Mouse (Mus musculus): ENCODE measurements at regions not wholly inside any gene's neighbourhood (a gene's known extent, or its start where the extent isn't known, plus 50 kb on each side); places are given as distances from the start of the nearest gene placed in this dataset.

DNA sequence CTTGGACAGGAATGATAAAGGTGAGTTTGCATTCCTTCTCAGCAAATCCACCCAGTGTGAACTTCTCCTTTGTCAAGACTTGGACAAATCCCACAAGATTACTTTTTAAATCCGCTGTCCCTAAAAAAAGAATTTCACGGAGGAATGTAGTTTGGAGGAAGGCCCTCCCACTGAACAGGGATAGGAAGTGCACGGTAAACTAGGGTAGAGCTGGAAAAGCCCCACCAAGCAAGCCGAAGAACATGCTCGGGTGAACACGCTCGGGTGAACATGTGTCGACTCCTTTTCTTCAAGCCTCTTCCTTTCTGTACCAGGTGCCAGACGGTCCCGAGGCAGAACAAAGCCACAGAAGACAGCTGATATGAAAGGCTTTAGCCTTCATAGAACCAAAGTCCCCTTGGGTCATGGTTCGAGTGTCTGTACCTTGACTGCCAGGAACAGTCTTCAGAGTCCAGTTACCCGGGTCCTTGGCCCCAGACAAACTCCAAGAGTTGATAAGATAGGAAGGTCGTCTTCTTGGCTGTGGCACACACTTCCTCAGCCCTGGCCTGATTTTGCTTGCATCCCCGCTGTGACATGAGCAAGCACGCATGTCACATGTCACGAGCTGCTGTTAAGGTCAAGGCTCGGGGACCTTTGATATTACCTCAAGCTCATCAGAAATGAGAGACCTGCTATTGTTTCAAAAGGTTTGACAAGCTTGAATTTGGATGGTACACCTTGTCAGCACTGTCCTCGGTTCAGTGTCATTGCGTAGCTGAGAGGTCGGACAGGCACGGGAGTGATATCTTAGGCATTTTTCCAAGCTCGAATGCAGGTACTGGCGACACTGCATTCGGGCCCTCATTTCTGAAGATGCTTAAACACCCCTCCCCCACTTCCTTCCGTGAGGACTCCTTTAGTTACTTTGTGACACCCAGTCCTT, 51.5 kb upstream of the Ryk start:
- WGBS = 56% methylated on average over 25 of the region's 25 CpGs
- TF ChIP-seq CTCF (IDR thresholded peaks at IDR 0.05; ENCODE audit: borderline replicate concordance, insufficient read depth, low read depth, low read length) = no peak
- no peak for TF ChIP-seq POLR2A (IDR thresholded peaks at IDR 0.05; ENCODE audit: borderline replicate concordance, insufficient read depth, low read length)

DNA sequence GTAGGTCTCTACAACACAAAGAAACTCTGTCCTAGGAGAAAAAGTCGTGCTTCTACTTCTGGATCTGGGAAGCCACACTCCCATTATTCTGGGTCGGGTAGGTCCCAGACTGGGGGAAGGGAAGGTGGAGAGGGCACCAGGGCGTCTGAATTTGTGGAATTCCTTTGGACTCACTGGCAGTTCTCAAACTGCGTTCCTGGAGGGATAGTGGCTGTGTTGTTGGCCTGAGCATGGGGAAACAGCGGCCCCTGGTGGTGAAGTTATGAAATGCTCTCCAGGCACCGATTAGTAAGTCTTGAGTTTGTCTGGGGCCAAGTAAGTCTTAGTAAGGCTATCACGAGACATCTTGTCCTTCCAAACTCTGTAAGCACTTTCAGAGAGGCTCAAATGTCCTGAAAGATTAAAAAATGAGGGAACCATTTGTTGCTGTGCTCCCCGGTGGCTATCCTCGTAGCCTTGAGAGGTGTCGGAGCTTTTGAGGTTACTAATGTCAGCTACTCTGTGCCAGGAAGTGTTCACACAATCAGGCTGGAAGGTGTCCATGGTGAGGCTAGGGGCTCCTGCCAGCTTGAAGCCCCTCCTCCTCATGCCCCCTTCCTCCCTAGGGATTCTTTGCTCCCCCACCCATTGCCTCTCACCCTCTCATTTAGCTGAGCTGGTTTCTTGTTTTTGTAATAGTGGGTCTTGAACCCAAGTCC, 50.2 kb upstream of the Ryk start:
- DNase-seq = peak; percentile 76 to 91
- Histone ChIP-seq H3K4me1 (ENCODE audit: control insufficient read depth, insufficient read depth, low read length) (0 out of 2 replicates have a peak, but pooled peaks cover under 1% of the 10 kb centered on the region), H3K27me3 (ENCODE audit: control insufficient read depth, insufficient read depth, low read length) (no peaks in the 10 kb centered on the region), H3K4me3 (replicated peaks; ENCODE audit: insufficient read depth, low read depth, low read length) (no peak overlapping the region), H3K27ac (ENCODE audit: insufficient read depth, low read length) (no peak overlapping the region)
- TF ChIP-seq POLR2A (IDR thresholded peaks at IDR 0.05; ENCODE audit: borderline replicate concordance, insufficient read depth, low read length) (no peak), CTCF (IDR thresholded peaks at IDR 0.05; ENCODE audit: borderline replicate concordance, insufficient read depth, low read depth, low read length) (peak; percentile 90)
- 10% methylated on average over 10 of the region's 10 CpGs for WGBS

More for the DNA sequence above, 51.5 kb upstream of the Ryk start:
- 0 out of 2 replicates have a peak, but pooled peaks cover 4% of the 10 kb centered on the region for H3K4me1 ChIP-seq (ENCODE audit: control insufficient read depth, insufficient read depth, low read length)
- DNase-seq = no peak
- H3K27ac ChIP-seq (ENCODE audit: insufficient read depth, low read length) = no peak overlapping the region
- H3K4me3 ChIP-seq (replicated peaks; ENCODE audit: insufficient read depth, low read depth, low read length) = no peak overlapping the region
- no peaks in the 10 kb centered on the region for H3K27me3 ChIP-seq (ENCODE audit: control insufficient read depth, insufficient read depth, low read length)
